Mouse (Mus musculus): Measurements from ENCODE around the gene Atp6v0b. TPM values are rescaled to one million over a fixed set of nuclear protein-coding genes. Genes with fewer than 3 reads are reported as not detected.

The Atp6v0b gene
- polyA plus RNA-seq, 1 experiment from 2014 or later = 184 TPM

DNA sequence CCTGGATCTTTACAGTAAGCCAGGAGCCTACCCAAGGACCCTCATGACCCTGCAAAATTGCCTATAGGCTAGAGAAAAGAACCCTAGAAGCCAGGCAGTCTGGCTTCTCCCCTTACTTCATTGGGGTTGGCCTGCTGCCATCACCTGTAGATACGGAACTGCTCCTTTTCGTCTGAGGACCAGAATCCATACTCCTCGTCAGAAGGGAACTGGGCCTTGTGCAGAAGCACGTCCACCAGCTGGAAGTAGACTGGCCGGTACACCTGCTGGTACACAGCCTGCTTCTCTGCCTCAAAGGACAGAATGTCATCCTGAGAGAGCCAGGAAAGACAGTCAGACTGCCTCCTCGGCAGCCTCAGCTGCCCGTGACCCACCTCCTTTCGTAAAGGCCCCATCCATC is 17.6 kb upstream of the Atp6v0b start:
- Histone ChIP-seq H3K4me1 (peaks cover 9% of the 10 kb centered on the region), H3K27ac (no peak overlapping the region), H3K4me3 (no peak overlapping the region), H3K27me3 (no peaks in the 10 kb centered on the region), H3K9me3 (no peaks in the 10 kb centered on the region), H3K36me3 (peaks cover 85% of the 10 kb centered on the region), H3K4me2 (replicated peaks) (no peak overlapping the region), H3K9ac (no peak overlapping the region)
- ATAC-seq (ENCODE audit: low FRiP score, low read depth) = no peak
- 91% methylated on average over 8 of the region's 8 CpGs for WGBS

DNA sequence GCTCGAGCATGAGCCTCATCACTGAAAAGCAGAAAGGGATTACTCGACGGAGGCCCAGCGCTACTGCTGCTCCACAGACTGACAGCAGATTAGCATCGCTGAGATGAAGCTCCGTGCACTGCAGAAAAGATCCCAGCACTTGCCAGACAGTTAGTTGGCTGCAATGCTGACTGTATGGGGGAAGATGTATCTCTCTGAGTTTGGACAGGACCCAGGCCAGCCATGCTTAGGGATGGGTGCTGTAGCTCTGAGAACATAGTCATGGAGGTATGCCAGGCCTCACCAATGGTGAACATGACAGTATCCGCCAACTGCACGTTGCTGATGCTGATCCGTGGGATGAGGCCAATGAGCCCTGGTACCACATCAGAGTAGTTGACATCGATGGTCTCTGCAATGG is 17.0 kb upstream of the Atp6v0b start:
- WGBS = 93% methylated on average over 10 of the region's 10 CpGs
- no peak for ATAC-seq (ENCODE audit: low FRiP score, low read depth)
- Histone ChIP-seq H3K9ac (no peak overlapping the region), H3K27me3 (no peaks in the 10 kb centered on the region), H3K9me3 (no peaks in the 10 kb centered on the region), H3K4me2 (replicated peaks) (no peak overlapping the region), H3K36me3 (peaks cover 86% of the 10 kb centered on the region), H3K4me1 (peaks cover 5% of the 10 kb centered on the region), H3K4me3 (no peak overlapping the region), H3K27ac (no peak overlapping the region)

GRCm38 (mm10) chr4:117898111-117898510 is 11.0 kb upstream of the Atp6v0b start:
- ATAC-seq (ENCODE audit: low FRiP score, low read depth) = no peak
- Histone ChIP-seq H3K9me3 (no peaks in the 10 kb centered on the region), H3K4me1 (no peaks in the 10 kb centered on the region), H3K4me2 (replicated peaks) (no peak overlapping the region), H3K4me3 (no peak overlapping the region), H3K27ac (no peak overlapping the region), H3K27me3 (no peaks in the 10 kb centered on the region), H3K36me3 (peaks cover 91% of the 10 kb centered on the region), H3K9ac (no peak overlapping the region)
- WGBS = 78% methylated on average over 3 of the region's 3 CpGs

DNA sequence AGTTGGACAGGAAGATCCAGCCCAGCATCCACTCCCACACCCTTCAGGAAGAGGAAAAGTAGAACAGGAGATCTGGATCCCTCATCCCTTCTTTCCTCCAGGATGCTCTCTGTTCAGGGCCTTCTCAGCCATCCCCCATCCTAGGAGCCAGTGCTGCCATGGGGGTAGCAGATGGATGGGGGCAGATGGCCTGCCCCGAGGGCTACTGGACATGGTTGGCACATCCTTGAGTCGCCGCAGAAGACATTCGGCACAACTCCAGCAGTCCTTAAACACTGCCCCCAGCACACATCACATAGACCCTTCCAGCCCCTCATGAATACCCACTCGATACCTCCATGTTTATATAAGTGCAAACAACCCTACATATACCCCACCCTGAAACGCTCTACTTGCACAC is 8.9 kb upstream of the Atp6v0b start:
- no peak overlapping the region for H3K9ac ChIP-seq
- 97% methylated on average over 6 of the region's 6 CpGs for WGBS
- ATAC-seq (ENCODE audit: low FRiP score, low read depth) = no peak
- no peaks in the 10 kb centered on the region for H3K27me3 ChIP-seq
- no peak overlapping the region for H3K4me3 ChIP-seq
- no peaks in the 10 kb centered on the region for H3K9me3 ChIP-seq
- H3K36me3 ChIP-seq = peaks cover 70% of the 10 kb centered on the region
- H3K4me2 ChIP-seq (replicated peaks) = no peak overlapping the region
- peaks cover 8% of the 10 kb centered on the region for H3K4me1 ChIP-seq
- H3K27ac ChIP-seq = no peak overlapping the region

- no peak overlapping the region for H3K4me2 ChIP-seq (replicated peaks)
- no peaks in the 10 kb centered on the region for H3K27me3 ChIP-seq
- H3K9me3 ChIP-seq = no peaks in the 10 kb centered on the region
- no peak overlapping the region for H3K9ac ChIP-seq
- no peak overlapping the region for H3K4me3 ChIP-seq
- peaks cover 11% of the 10 kb centered on the region for H3K4me1 ChIP-seq
- peaks cover 63% of the 10 kb centered on the region for H3K36me3 ChIP-seq
- 75% methylated on average over 7 of the region's 7 CpGs for WGBS
- no peak for ATAC-seq (ENCODE audit: low FRiP score, low read depth)
- H3K27ac ChIP-seq = no peak overlapping the region
Observed at GRCm38 (mm10) chr4:117895339-117895738, 8.2 kb upstream of the Atp6v0b start.

DNA sequence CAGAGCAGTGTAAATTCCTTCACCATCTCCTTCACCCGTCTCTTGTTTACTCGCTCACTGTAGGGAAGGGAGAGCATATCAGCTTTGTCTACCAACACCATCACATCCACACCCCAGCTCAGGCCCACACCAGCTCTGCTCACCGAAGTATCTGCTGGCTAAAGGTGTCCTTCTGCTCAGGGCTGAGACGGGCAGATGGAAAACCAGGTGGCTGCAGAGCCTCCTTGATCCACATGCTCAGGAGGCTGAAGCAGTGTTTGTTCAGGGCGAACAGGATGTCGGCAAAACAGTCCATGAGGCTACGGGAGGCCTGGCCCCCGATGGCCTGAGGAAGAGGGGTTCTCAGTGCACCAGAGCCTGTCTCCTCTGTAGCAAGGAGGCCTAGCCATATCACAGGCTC is 7.5 kb upstream of the Atp6v0b start:
- Histone ChIP-seq H3K4me1 (peaks cover 11% of the 10 kb centered on the region), H3K4me2 (replicated peaks) (no peak overlapping the region), H3K27me3 (no peaks in the 10 kb centered on the region), H3K27ac (no peak overlapping the region), H3K9ac (no peak overlapping the region), H3K4me3 (no peak overlapping the region), H3K36me3 (peaks cover 63% of the 10 kb centered on the region), H3K9me3 (no peaks in the 10 kb centered on the region)
- WGBS = 87% methylated on average over 8 of the region's 8 CpGs
- no peak for ATAC-seq (ENCODE audit: low FRiP score, low read depth)

DNA sequence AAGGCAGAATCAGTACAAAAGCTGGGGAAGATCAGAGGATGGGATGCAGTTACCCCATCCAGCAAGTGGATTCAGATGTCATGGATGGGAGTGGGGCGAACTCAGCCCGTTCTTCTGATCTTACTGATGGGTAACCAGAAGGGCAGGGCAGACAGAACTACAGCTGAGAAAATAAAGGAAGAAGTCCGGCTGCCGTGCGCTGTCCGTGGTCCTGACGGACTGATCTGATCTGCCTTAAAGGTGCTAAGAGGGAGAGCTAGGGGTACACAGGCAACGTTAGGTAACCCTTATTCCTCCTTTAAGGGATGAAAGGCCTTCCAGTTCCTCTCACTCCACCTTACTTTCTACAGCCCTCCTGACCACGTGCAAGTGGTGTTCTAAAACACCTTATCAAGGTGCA is 6.2 kb upstream of the Atp6v0b start:
- Histone ChIP-seq H3K4me2 (replicated peaks) (no peak overlapping the region), H3K4me3 (no peak overlapping the region), H3K27me3 (no peaks in the 10 kb centered on the region), H3K36me3 (peaks cover 58% of the 10 kb centered on the region), H3K9ac (no peak overlapping the region), H3K4me1 (peaks cover 11% of the 10 kb centered on the region), H3K9me3 (no peaks in the 10 kb centered on the region), H3K27ac (no peak overlapping the region)
- ATAC-seq (ENCODE audit: low FRiP score, low read depth) = no peak
- WGBS = 21% methylated on average over 9 of the region's 9 CpGs

DNA sequence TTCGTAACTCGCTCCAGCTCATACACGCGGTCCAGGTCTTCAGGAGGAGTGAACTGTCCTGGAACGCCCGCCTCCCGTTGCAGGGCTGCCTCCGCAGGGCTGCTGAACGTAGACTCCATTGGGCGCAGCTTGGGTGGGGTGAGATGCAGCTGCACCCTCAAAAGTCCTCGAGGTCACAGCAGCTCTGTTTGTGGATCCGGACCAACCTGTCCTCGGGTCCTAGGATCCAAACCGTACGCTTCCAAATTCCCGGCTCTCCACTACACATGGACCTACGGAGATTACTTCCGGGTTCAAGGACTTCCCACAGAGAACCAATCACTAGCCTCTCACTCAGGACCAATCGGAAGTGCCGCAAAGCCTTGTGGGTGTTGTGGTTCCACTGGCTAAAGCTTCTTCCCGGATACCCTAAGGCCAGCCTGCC is 4.6 kb upstream of the Atp6v0b start, which contains the start of gene Dph2:
Dph2 (minus strand) TSS at position 295 of the 424 bp plus-strand sequence.
- H3K36me3 ChIP-seq = peaks cover 44% of the 10 kb centered on the region
- under 1% methylated on average over 21 of the region's 21 CpGs for WGBS
- peak within 1 kb of the TSS; percentile 93 for H3K4me2 ChIP-seq (replicated peaks)
- peak within 1 kb of the TSS; percentile 81 for H3K4me3 ChIP-seq
- no peaks in the 10 kb centered on the region for H3K27me3 ChIP-seq
- no peaks in the 10 kb centered on the region for H3K9me3 ChIP-seq
- H3K4me1 ChIP-seq = peaks cover 13% of the 10 kb centered on the region
- ATAC-seq (ENCODE audit: low FRiP score, low read depth) = peak; percentile 90
- no peak within 1 kb of the TSS for H3K27ac ChIP-seq
- peak within 1 kb of the TSS; percentile 66 for H3K9ac ChIP-seq

DNA sequence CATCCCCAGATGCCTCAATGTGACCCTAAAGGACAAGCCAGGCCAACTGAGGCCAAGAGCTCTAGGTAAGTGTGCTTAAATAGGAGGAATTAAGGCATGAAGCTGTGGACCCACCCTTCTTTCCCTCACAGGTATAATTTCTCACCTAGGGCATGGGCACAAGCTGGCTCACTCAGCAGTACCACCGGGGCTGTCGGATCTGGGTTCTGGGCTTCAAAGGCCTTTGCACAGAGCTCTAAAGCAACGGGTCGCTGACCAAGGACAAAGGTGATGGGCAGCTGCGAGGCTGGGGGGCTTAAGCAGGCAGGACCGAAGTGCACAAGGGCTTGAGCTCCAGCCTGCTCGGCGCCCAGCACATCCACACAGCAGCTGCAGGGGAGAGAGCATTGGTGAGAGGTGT is 3.6 kb upstream of the Atp6v0b start:
- no peak for ATAC-seq (ENCODE audit: low FRiP score, low read depth)
- H3K9me3 ChIP-seq = no peaks in the 10 kb centered on the region
- peaks cover 23% of the 10 kb centered on the region for H3K4me1 ChIP-seq
- H3K36me3 ChIP-seq = peaks cover 36% of the 10 kb centered on the region
- H3K27ac ChIP-seq = no peak overlapping the region
- H3K4me2 ChIP-seq (replicated peaks) = peak overlapping the region; percentile 93
- H3K27me3 ChIP-seq = no peaks in the 10 kb centered on the region
- H3K4me3 ChIP-seq = peak overlapping the region; percentile 81
- 87% methylated on average over 8 of the region's 8 CpGs for WGBS
- no peak overlapping the region for H3K9ac ChIP-seq

DNA sequence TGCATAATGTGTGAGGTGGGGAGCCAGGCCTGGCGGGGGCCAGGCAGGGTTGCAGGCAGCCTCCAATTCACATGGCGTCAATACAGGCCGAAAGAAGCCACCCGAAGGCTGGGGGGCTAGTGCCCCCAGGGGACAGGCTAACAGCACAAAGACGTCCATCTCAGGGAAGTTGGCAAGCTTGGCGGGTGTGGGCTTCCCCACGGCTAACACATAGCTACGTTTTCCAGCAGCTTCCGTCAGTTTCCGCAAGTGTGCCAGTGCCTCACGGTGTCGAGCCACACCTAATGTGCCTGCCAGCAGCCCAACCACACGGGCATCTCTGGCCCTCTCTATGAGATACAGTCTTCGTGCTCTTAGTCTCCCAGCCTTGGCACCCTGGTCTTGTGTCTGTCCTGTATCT is 2.9 kb upstream of the Atp6v0b start:
- H3K9ac ChIP-seq = no peak overlapping the region
- H3K27me3 ChIP-seq = no peaks in the 10 kb centered on the region
- no peak for ATAC-seq (ENCODE audit: low FRiP score, low read depth)
- no peak overlapping the region for H3K4me3 ChIP-seq
- 89% methylated on average over 14 of the region's 14 CpGs for WGBS
- peaks cover 36% of the 10 kb centered on the region for H3K36me3 ChIP-seq
- no peak overlapping the region for H3K27ac ChIP-seq
- H3K4me2 ChIP-seq (replicated peaks) = no peak overlapping the region
- peaks cover 23% of the 10 kb centered on the region for H3K4me1 ChIP-seq
- H3K9me3 ChIP-seq = no peaks in the 10 kb centered on the region

GRCm38 (mm10) chr4:117889471-117889870 is 2.3 kb upstream of the Atp6v0b start:
- Histone ChIP-seq H3K27me3 (no peaks in the 10 kb centered on the region), H3K9ac (no peak overlapping the region), H3K27ac (no peak overlapping the region), H3K4me1 (peaks cover 23% of the 10 kb centered on the region), H3K4me3 (no peak overlapping the region), H3K36me3 (peaks cover 36% of the 10 kb centered on the region), H3K4me2 (replicated peaks) (no peak overlapping the region), H3K9me3 (no peaks in the 10 kb centered on the region)
- no peak for ATAC-seq (ENCODE audit: low FRiP score, low read depth)
- WGBS = 91% methylated on average over 15 of the region's 15 CpGs

GRCm38 (mm10) chr4:117887920-117888319 is 787 bp upstream of the Atp6v0b start:
- Histone ChIP-seq H3K4me2 (replicated peaks) (peak overlapping the region; percentile 90), H3K9ac (no peak overlapping the region)
- 66% methylated on average over 2 of the region's 2 CpGs for WGBS

GRCm38 (mm10) chr4:117886644-117887043 is 489 bp downstream of the Atp6v0b start:
- H3K27me3 ChIP-seq = no peaks in the 10 kb centered on the region
- peak overlapping the region; percentile 85 for H3K9ac ChIP-seq
- no peak overlapping the region for H3K27ac ChIP-seq
- peaks cover 39% of the 10 kb centered on the region for H3K4me1 ChIP-seq
- peaks cover 32% of the 10 kb centered on the region for H3K36me3 ChIP-seq
- peak overlapping the region; percentile 92 for H3K4me3 ChIP-seq
- H3K4me2 ChIP-seq (replicated peaks) = peak overlapping the region; percentile 90
- ATAC-seq (ENCODE audit: low FRiP score, low read depth) = no peak
- WGBS = 3% methylated on average over 23 of the region's 24 CpGs
- no peaks in the 10 kb centered on the region for H3K9me3 ChIP-seq

More at GRCm38 (mm10) chr4:117887920-117888319, 787 bp upstream of the Atp6v0b start:
- Histone ChIP-seq H3K27ac (no peak overlapping the region), H3K27me3 (no peaks in the 10 kb centered on the region), H3K4me1 (peaks cover 32% of the 10 kb centered on the region), H3K9me3 (no peaks in the 10 kb centered on the region), H3K36me3 (peaks cover 32% of the 10 kb centered on the region), H3K4me3 (peak overlapping the region; percentile 92; the same call in 1 of the 2 replicates)
- ATAC-seq (ENCODE audit: low FRiP score, low read depth) = no peak
